Mouse (Mus musculus) spleen, postnatal 4 days (tissue): Measurements from ENCODE around the gene Pla1a.

Experiments
- DNase-seq, 2 experiments: peaks; one replicate each; pipeline ENCODE4 v3.0.0; 2022; ENCODE audit warnings: low spot score in 2 of 2

The Pla1a gene

DNA sequence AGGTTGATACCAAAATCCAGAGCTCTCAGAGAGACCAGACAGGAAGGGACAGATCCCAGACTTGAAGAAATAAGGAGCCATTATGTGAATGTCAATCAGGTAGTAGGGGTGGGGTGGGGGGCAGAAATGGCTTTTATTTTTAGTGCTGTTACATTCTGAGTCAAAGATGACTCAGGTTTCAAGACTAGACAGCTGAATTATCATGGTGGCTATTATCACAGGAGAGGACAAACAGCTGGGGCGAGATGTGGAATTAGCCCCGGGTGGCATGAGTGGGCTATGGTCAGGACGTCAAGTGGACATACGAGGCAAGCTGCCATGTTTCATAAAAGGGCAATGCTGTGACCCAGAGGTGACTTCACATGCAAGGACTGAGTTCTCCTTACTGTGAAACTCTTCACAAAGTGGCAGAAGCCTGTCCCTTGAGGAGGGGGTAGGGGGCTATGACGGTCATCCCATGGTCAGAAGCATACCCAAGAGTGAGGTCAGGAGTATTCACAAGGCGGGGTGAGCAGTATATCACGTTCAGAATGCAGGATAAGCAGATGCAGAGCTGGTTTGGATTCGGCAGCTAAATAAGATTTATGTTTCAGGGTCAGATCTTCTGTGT is 43.6 kb downstream of the Pla1a start:
- DNase-seq = no peak

DNA sequence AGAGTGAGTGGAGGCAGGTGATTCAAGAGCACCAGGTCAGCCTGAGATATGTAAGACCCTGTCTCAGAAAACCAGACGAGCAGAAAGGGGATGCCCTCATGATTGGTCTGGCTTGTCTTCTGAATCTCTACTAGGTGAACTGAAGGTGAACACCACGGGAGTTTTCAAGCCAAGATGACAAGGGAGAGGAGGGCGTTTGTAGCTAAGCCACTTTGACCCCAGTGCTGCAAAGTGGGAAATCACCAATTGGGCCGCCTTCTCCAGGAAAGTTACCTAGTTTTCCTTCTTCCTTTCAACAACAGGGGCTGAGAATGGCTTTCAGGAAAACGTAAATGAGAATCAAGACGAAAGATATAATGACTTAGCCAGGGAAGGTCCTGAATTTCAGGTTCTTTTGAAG is 44.2 kb downstream of the Pla1a start:
- no peak for DNase-seq

DNA sequence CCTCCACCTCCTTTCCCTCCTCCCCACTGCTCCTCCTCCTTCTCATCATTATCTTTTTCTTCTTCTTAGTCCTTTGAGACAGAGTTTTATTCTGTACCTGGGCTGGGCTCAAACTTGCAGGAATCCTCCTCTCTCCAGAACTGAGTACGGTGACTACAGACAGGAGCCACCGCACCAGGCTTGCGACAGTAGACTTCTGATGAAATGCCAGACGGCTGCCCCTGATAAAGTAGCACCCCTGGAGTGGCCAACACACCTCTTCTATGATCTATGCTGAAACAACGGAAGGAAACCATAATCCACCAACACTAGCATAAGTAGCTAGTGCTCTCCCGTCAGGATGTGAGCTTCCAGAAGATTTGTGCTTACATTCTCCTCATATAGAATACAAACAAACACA is 45.6 kb downstream of the Pla1a start:
- peak in 1 of 2 experiments; percentile 11 for DNase-seq

DNA sequence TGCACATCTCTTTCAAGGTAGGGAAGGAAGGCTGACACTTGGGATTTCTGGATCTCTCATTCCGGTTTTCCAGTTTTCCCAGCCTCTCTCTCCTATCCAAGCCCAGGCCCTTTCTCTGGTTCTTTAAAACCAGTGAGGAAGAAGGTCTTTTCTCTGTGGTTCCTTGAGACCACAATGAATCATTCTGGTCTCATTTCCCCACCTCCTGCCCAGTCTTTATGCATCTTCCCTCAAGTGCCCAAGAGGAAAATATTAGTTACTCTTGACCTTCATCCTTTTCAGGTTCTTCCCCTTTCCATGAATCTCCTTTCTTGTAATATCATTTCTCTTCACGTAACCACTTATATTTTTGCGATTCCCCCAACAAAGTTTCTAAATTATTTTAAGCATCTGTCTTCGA is 47.2 kb downstream of the Pla1a start:
- peak in 1 of 2 experiments; percentile 9 for DNase-seq

GRCm38 (mm10) chr16:38385184-38385634 is 47.7 kb downstream of the Pla1a start:
- no peak for DNase-seq

DNA sequence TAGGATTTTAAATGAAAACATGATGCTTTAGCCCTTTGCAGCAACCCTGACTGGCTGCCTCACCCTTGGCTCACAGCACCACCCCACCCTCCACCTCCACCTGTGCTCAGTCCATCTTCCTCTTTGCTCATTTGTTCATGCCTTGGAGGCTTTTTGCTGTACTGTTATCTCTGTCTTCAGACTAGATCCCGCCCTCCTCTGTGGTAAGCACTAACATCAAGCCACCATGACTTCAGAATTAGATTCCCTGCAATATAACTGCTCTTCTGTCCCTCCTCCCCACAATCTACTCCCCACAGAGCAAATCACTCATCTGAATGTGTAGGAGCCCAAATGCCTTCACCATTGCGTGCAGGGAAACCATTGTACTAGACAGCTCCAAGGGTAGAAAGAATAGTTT is 49.3 kb downstream of the Pla1a start:
- peak in 1 of 2 experiments; percentile 10 for DNase-seq

- no peak for DNase-seq
These were observed 53.0 kb downstream of the Pla1a start for GRCm38 (mm10) chr16:38379926-38380325.

GRCm38 (mm10) chr16:38379493-38379892 is 53.5 kb downstream of the Pla1a start:
- no peak for DNase-seq

DNA sequence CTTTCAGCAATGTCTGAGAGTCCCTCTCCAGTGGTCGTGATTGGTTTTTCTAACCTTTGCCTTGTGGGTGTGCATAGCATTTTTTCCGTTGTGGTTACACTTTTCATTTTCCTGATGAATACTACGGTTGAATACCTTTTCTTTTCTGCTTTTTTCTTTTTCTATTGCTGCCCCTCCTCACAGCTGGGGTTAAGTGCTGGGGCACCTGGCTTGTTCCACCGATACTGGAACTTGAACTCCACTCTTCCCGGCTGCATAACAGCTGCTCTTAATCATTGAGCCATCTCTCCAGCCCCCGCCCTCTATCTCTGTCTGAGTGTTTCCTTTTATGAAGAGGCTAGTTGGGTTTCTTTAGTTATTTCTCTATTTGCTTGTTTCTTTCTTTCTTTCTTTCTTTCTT is 53.9 kb downstream of the Pla1a start:
- DNase-seq = no peak

DNA sequence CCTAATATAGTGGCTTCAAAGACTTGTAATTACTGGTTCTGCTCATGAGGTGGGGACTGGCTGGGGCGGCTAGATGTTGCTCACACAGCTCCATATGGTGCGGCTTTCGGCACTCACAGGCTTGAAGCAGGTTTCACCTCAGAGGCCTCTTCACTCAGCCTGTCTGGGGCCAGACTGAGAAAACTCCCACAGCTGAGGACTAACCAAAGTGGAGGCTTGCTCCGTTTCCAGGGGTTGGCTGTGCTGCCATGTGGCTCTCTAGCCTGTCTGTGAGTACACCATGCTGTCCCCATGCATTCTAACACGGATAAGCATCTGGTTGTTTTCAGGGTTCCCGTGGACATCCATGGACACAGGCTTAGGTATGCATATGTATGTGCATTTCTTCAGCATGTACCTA is 54.4 kb downstream of the Pla1a start:
- no peak for DNase-seq

GRCm38 (mm10) chr16:38377546-38377945 is 55.4 kb downstream of the Pla1a start:
- no peak for DNase-seq

DNA sequence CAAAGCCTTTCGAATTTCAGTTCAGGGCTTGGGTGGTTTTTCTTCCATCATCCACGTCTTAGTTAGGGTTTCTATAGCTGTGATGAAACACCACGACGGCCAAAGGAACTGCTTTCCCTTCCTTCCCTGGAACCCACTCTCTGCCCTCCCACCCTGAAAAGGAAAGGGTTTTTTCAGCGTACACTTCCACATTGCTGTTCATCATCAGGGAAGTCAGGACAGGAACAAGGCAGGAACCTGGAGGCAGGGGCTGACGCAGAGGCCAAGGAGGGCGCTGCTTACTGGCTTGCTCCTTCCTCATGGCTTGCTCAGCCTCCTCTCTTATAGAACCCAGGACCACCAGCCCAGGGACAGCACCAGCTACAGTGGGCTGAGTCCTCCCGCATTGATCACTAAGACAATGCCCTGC is 56.1 kb downstream of the Pla1a start:
- no peak for DNase-seq

DNA sequence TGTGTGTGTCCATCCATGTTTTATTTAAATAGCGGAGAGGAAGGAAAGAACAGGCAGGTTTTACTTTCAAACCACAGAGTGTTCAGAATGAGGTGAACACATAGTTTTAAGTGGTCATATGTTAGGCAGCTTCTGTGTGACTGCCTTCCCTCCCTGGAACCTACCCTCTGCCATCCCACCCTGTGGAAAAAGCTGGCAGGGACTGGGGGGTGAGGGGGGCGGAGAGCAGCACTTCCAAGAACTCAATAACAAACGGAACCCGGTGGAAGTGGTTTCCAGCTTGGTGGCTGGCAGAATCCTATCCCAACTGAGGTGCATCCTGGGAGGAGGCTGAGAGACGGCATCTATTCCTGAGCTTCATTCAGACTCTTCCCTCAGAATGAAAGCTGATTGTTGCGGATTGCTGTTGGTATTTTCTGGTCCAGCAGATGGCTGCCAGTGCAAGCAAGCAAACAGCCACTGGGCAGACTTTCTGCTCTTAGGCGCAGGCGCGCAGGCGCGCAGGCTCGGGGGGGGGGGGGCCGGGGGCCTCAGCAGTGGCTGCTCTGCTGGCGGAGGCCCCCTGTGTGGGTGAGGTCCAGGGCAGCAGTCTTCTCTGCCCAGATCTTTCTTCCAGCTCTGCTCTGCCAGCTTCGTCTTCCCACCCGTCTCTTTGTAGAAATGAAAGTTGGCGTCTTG is 56.6 kb downstream of the Pla1a start:
- peak in 1 of 2 experiments; percentile 64 for DNase-seq

GRCm38 (mm10) chr16:38375182-38375581 is 57.8 kb downstream of the Pla1a start:
- DNase-seq = no peak

DNA sequence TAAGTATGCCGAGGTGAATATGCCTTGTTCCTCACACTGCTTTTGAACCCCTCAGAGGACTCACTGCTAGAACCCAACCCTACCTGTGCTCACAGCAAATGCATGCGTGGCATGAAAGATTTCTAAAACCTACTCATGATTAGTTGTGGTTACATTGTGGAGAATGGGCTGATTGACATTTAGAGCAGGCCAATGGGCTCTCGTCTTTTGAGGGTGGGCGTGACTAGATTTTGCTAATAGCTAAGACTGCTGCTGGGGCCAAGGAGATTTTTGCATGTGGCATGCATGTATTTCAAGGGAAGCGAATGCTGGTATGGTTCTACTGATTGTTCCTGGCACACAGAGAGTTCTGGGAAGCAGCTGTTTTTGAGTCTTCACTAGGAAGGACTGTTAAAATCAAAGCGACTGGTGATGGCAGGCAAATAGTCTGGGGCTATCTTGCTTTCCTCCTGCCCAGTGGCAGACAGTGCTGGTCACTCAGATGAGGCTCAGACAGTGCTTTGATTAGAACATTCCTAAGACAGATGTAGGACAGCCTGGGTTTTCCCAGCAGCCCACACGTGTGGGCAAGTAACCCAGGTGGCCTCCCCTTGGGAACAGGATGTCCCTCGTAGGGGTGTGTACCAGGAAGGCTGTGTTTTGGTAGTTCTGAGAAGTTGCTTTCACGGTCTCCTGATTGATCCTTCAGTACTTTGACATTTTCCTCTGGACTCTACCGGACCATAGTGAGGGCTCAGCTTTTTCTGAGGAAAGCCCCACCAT is 58.4 kb downstream of the Pla1a start:
- DNase-seq = peak; percentile 77 to 82

DNA sequence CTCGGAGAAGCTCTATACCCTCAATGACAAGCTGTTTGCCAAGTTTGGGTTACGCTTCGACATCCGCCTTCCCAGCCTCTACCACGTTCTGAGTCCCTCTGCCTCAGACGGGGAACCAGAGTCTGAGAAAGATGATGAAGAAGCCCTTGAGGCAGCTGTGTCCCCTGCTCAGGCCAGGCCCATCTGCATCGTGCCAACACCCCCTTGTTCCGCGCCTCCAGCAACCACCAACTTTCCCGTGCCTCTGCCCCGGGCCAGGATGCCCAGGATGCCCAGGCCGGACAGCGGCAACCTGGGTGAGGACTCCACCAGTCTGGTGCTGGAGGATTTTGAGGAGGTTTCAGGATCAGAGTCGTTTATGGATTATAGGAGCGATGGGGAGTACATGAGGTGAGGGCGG is 59.0 kb downstream of the Pla1a start:
- DNase-seq = no peak

DNA sequence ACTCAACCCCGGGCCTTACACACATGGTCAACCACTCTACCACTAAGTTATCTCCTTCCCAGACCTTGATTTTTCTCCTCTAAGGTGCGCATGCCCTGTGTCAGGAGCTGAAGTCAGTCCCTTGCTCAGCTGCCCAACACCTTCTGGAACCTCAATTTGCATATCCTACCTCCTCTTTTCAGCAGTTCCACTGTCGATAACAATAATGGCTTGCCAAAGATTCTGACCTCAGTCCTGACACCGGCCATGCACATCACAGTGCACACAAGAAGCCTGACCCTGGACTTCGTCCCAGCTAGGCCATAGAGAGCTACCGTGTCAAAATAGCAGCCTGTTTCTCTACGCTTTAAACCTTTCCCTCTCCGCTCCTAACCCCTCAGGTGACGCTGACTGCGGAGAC is 59.5 kb downstream of the Pla1a start:
- DNase-seq = no peak

DNA sequence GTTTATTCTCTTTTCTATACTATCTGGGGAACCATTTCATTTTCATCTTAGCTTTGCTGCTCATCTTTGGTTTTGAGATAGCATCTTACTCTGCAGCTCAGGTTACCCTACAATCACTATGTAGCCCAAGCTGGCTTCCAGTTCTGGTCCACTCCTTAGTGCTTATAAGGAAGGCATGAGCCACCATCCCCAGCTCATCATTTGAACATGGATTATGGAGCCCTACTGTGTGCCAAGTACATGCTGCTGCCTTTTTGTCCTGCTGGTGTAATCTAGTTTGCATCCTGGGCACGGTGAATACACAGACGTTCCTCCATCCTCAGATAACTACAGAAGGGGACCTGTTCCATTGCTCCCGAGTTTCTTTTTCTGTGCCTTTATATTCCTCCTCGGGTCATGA is 60.1 kb downstream of the Pla1a start:
- no peak for DNase-seq

- DNase-seq = peak in 1 of 2 experiments; percentile 72
These were observed 61.1 kb downstream of the Pla1a start for GRCm38 (mm10) chr16:38371705-38372296.

DNA sequence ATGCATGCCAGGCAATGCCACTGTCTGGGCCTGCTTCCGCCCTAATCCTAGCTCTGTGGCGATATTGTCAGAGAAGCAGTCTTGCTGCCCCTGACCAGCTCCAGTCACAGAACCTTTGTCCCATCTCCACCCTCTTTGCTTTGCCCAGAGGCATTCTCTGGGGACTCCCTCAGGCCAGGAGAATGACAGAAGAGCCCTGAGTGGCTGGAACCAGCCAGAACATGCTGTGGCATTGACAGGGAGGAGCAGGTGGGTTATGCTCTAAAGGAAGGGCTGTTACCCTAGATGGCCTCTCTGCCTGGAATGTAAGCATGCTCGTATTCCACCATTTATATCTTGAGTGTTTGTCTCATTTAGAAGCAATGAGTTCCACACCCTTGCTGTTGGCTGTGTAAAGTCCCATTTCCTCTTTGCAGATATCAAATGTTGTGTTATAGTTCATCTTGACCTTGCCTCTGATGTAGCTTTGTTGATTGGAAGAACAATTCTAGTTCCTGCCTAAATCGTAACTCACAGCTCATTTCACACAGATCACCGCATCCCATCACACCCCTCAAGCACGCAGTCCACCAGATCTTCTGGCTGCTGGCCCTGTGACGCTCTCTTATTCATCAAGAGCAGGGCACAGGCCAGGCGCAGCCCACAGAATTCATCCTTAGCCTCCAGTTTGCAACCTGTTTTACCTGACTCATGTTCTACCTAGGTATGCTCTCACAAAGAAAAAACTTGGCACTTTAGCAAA is 62.1 kb downstream of the Pla1a start:
- peak in 1 of 2 experiments; percentile 61 for DNase-seq

- peak in 1 of 2 experiments; percentile 55 for DNase-seq
These were observed 62.9 kb downstream of the Pla1a start for GRCm38 (mm10) chr16:38369992-38370484.
